Mouse (Mus musculus): ENCODE data around the gene Ednrb. TPM values are rescaled to one million over a fixed set of nuclear protein-coding genes. Genes with fewer than 3 reads are reported as not detected.

Ednrb gene
- polyA plus RNA-seq (2012; rRNA removed) (1.6 and 2.3 TPM in 2 replicates), polyA plus RNA-seq (2014; fragmentation: Nextera tagmentation; extraction: Ambion mirVana) (6.7 and 7.5 TPM in 2 replicates)

GRCm38 (mm10) chr14:103844011-103844549, at the start of gene Ednrb:
Gene Ednrb (minus strand): TSS chr14:103844402.
- TF ChIP-seq CTCF (IDR thresholded peaks at IDR 0.05; ENCODE audit: low read depth), result no peak
- TF ChIP-seq EP300 (IDR thresholded peaks at IDR 0.05; ENCODE audit: low read depth), result no peak
- Histone ChIP-seq H3K9me3 (ENCODE audit: control insufficient read depth, low read length) (no peaks in the 10 kb centered on the region), H3K27me3 (ENCODE audit: control insufficient read depth, insufficient read depth, low read length) (peaks cover 3% of the 10 kb centered on the region), H3K9ac (replicated peaks) (no peak within 1 kb of the TSS), H3K4me1 (replicated peaks; ENCODE audit: control insufficient read depth in 2 of 2, insufficient read depth in 2 of 2, low read length in 1 of 2) (no peaks in the 10 kb centered on the region), H3K4me2 (ENCODE audit: low read depth) (peak within 1 kb of the TSS; percentile 41), H3K36me3 (replicated peaks; ENCODE audit: control insufficient read depth, insufficient read depth, low read depth) (no peaks in the 10 kb centered on the region), H3K27ac (no peak within 1 kb of the TSS), H3K4me3 (ENCODE audit: insufficient read depth in 1 of 2, low read depth in 2 of 2, low read length in 2 of 2) (peak within 1 kb of the TSS; percentile 32 to 42)
- DNase-seq (ENCODE audit: low read depth in 3 of 3, low spot score in 3 of 3), result no peak
- ATAC-seq (ENCODE audit: insufficient read depth), result no peak
- 2% methylated on average over 24 of the region's 24 CpGs for whole genome bisulfite sequencing (ENCODE audit: insufficient replicate concordance)

- Histone ChIP-seq H3K4me1 (replicated peaks; ENCODE audit: control insufficient read depth in 2 of 2, insufficient read depth in 2 of 2, low read length in 1 of 2) (no peaks in the 10 kb centered on the region), H3K4me2 (ENCODE audit: low read depth) (no peak overlapping the region), H3K9me3 (ENCODE audit: control insufficient read depth, low read length) (no peaks in the 10 kb centered on the region), H3K27me3 (ENCODE audit: control insufficient read depth, insufficient read depth, low read length) (no peaks in the 10 kb centered on the region), H3K27ac (no peak overlapping the region), H3K9ac (replicated peaks) (no peak overlapping the region), H3K36me3 (replicated peaks; ENCODE audit: control insufficient read depth, insufficient read depth, low read depth) (no peaks in the 10 kb centered on the region), H3K4me3 (ENCODE audit: insufficient read depth in 1 of 2, low read depth in 2 of 2, low read length in 2 of 2) (no peak overlapping the region)
- TF ChIP-seq CTCF (IDR thresholded peaks at IDR 0.05; ENCODE audit: low read depth), result no peak
- TF ChIP-seq EP300 (IDR thresholded peaks at IDR 0.05; ENCODE audit: low read depth), result no peak
- ATAC-seq (ENCODE audit: insufficient read depth) (no peak), DNase-seq (ENCODE audit: low read depth in 3 of 3, low spot score in 3 of 3) (no peak)
- WGBS (ENCODE audit: insufficient replicate concordance), result 52% methylated on average over 8 of the region's 8 CpGs
These were observed 48.3 kb upstream of the Ednrb start for GRCm38 (mm10) chr14:103892411-103892938.

- Histone ChIP-seq H3K9ac (replicated peaks) (no peak overlapping the region), H3K36me3 (replicated peaks; ENCODE audit: control insufficient read depth, insufficient read depth, low read depth) (no peaks in the 10 kb centered on the region), H3K9me3 (ENCODE audit: control insufficient read depth, low read length) (no peaks in the 10 kb centered on the region), H3K4me2 (ENCODE audit: low read depth) (no peak overlapping the region), H3K4me1 (replicated peaks; ENCODE audit: control insufficient read depth in 2 of 2, insufficient read depth in 2 of 2, low read length in 1 of 2) (no peaks in the 10 kb centered on the region), H3K27me3 (ENCODE audit: control insufficient read depth, insufficient read depth, low read length) (no peaks in the 10 kb centered on the region), H3K27ac (no peak overlapping the region), H3K4me3 (ENCODE audit: insufficient read depth in 1 of 2, low read depth in 2 of 2, low read length in 2 of 2) (no peak overlapping the region)
- DNase-seq (ENCODE audit: low read depth in 3 of 3, low spot score in 3 of 3) (no peak), ATAC-seq (ENCODE audit: insufficient read depth) (no peak)
- WGBS (ENCODE audit: insufficient replicate concordance), result 56% methylated on average over 4 of the region's 4 CpGs
- TF ChIP-seq CTCF (IDR thresholded peaks at IDR 0.05; ENCODE audit: low read depth) (no peak), EP300 (IDR thresholded peaks at IDR 0.05; ENCODE audit: low read depth) (no peak)
These were observed 46.6 kb upstream of the Ednrb start for GRCm38 (mm10) chr14:103890761-103891160.

GRCm38 (mm10) chr14:103884892-103885575, 40.8 kb upstream of the Ednrb start:
- no peaks in the 10 kb centered on the region for H3K4me1 ChIP-seq (replicated peaks; ENCODE audit: control insufficient read depth in 2 of 2, insufficient read depth in 2 of 2, low read length in 1 of 2)
- TF ChIP-seq EP300 (IDR thresholded peaks at IDR 0.05; ENCODE audit: low read depth), result no peak
- TF ChIP-seq CTCF (IDR thresholded peaks at IDR 0.05; ENCODE audit: low read depth), result no peak
- no peak overlapping the region for H3K27ac ChIP-seq
- no peaks in the 10 kb centered on the region for H3K36me3 ChIP-seq (replicated peaks; ENCODE audit: control insufficient read depth, insufficient read depth, low read depth)
- no peak overlapping the region for H3K4me3 ChIP-seq (ENCODE audit: insufficient read depth in 1 of 2, low read depth in 2 of 2, low read length in 2 of 2)
- H3K9ac ChIP-seq (replicated peaks), result no peak overlapping the region
- no peaks in the 10 kb centered on the region for H3K27me3 ChIP-seq (ENCODE audit: control insufficient read depth, insufficient read depth, low read length)
- DNase-seq (ENCODE audit: low read depth in 3 of 3, low spot score in 3 of 3) (no peak), ATAC-seq (ENCODE audit: insufficient read depth) (peak; percentile 60)
- H3K9me3 ChIP-seq (ENCODE audit: control insufficient read depth, low read length), result no peaks in the 10 kb centered on the region
- WGBS (ENCODE audit: insufficient replicate concordance), result 34% methylated on average over 7 of the region's 7 CpGs
- H3K4me2 ChIP-seq (ENCODE audit: low read depth), result no peak overlapping the region

GRCm38 (mm10) chr14:103882943-103883342, 38.7 kb upstream of the Ednrb start:
- 67% methylated on average over 3 of the region's 3 CpGs for WGBS (ENCODE audit: insufficient replicate concordance)
- Histone ChIP-seq H3K4me1 (replicated peaks; ENCODE audit: control insufficient read depth in 2 of 2, insufficient read depth in 2 of 2, low read length in 1 of 2) (no peaks in the 10 kb centered on the region), H3K4me2 (ENCODE audit: low read depth) (no peak overlapping the region), H3K4me3 (ENCODE audit: insufficient read depth in 1 of 2, low read depth in 2 of 2, low read length in 2 of 2) (no peak overlapping the region), H3K9me3 (ENCODE audit: control insufficient read depth, low read length) (no peaks in the 10 kb centered on the region), H3K27ac (no peak overlapping the region), H3K36me3 (replicated peaks; ENCODE audit: control insufficient read depth, insufficient read depth, low read depth) (no peaks in the 10 kb centered on the region), H3K9ac (replicated peaks) (no peak overlapping the region), H3K27me3 (ENCODE audit: control insufficient read depth, insufficient read depth, low read length) (no peaks in the 10 kb centered on the region)
- no peak for TF ChIP-seq CTCF (IDR thresholded peaks at IDR 0.05; ENCODE audit: low read depth)
- TF ChIP-seq EP300 (IDR thresholded peaks at IDR 0.05; ENCODE audit: low read depth), result no peak
- no peak for ATAC-seq (ENCODE audit: insufficient read depth)
- no peak for DNase-seq (ENCODE audit: low read depth in 3 of 3, low spot score in 3 of 3)
